Mouse (Mus musculus) forebrain, embryonic 10.5 days (tissue): ENCODE measurements around the gene Zmynd8. TPM values are rescaled to one million over a fixed set of nuclear protein-coding genes. Genes with fewer than 3 reads are reported as not detected.

Source experiments
- DNase-seq: peaks from one replicate; pipeline ENCODE4 v3.0.0-alpha.2; 2017; ENCODE audit warnings: low spot score; ENCODE audit errors: extremely low spot score
- H3K27ac ChIP-seq: fragments of 300-500 bp; sonication (generic); 2 replicates; pipeline ENCODE4 v1.5.1; 2016; ENCODE audit warnings: mild to moderate bottlenecking
- H3K27me3 ChIP-seq: fragments of 300-500 bp; sonication (generic); 2 replicates; pipeline ENCODE4 v1.6.1; 2016; ENCODE audit warnings: mild to moderate bottlenecking; ENCODE audit not compliant: poor library complexity, severe bottlenecking
- H3K36me3 ChIP-seq: fragments of 300-500 bp; sonication (generic); replicated peaks from 2 replicates; pipeline ENCODE4 v1.6.1; 2016; ENCODE audit warnings: mild to moderate bottlenecking, moderate library complexity
- H3K4me1 ChIP-seq: fragments of 300-500 bp; sonication (generic); 2 replicates; pipeline ENCODE4 v1.6.1; 2016
- H3K4me3 ChIP-seq: fragments of 300-500 bp; sonication (generic); 2 replicates; pipeline ENCODE4 v1.5.1; 2016; ENCODE audit warnings: mild to moderate bottlenecking, moderate library complexity
- H3K9me3 ChIP-seq: fragments of 300-500 bp; sonication (generic); 2 replicates; pipeline ENCODE4 v1.6.1; 2016; ENCODE audit warnings: mild to moderate bottlenecking, moderate library complexity
- WGBS: fragments of 180-500 bp; shearing (Covaris S2); methylation state at CpG from one replicate; pipeline ENCODE4 v1.1.7; 2016; 5-methylcytosine and 5-hydroxymethylcytosine counted together
- polyA plus RNA-seq: library from polyadenylated mRNA; unstranded; fragments of >200 nt; fragmentation: Nextera tagmentation; extraction: Ambion mirVana; gene quantifications from 2 replicates; pipeline ENCODE4 v1.2.1, GENCODE M21; 2016

Gene Zmynd8
- polyA plus RNA-seq, 1 experiment from 2014 or later: 60.2 TPM

- H3K9me3 ChIP-seq: no peaks in the 10 kb centered on the region
- no peak for DNase-seq
- H3K4me1 ChIP-seq: peaks cover 64% of the 10 kb centered on the region
- 92% methylated on average over 3 of the region's 3 CpGs for WGBS
- peak overlapping the region; percentile 65 for H3K27ac ChIP-seq
- H3K27me3 ChIP-seq: no peaks in the 10 kb centered on the region
- H3K36me3 ChIP-seq: no peaks in the 10 kb centered on the region
- no peak overlapping the region for H3K4me3 ChIP-seq
Observed at GRCm38 (mm10) chr2:165893232-165893631, 5.6 kb downstream of the Zmynd8 start.

- Histone ChIP-seq H3K36me3 (no peaks in the 10 kb centered on the region), H3K27me3 (no peaks in the 10 kb centered on the region), H3K27ac (no peak overlapping the region), H3K4me1 (peaks cover 69% of the 10 kb centered on the region), H3K9me3 (no peaks in the 10 kb centered on the region), H3K4me3 (no peak overlapping the region)
- no peak for DNase-seq
- WGBS: 77% methylated on average over 5 of the region's 5 CpGs
Observed at GRCm38 (mm10) chr2:165892626-165893025, 6.2 kb downstream of the Zmynd8 start.

DNA sequence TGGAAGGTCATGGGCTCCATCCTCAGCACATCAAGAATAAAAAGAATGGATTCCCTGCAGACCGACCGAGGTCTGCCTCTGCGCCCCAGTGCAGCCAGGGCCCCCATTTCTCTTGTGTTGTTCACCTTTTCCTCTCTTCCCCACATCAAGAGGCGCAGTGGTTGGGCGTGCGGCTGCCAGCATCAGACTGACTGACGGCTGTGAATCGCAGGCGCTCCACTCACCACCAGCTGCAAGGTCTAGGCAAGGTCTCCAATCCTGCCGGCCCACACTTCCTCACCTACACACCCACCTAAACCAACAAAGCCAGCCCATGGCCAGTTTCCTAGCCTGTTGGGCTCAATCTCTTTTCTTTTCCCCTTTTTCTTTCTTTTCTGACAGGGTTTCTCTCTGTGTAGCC, 8.4 kb downstream of the Zmynd8 start:
- Histone ChIP-seq H3K9me3 (no peaks in the 10 kb centered on the region), H3K4me1 (peaks cover 70% of the 10 kb centered on the region), H3K36me3 (no peaks in the 10 kb centered on the region), H3K4me3 (no peak overlapping the region), H3K27ac (peak overlapping the region; percentile 100), H3K27me3 (no peaks in the 10 kb centered on the region)
- DNase-seq: no peak
- WGBS: 91% methylated on average over 10 of the region's 10 CpGs

GRCm38 (mm10) chr2:165889874-165890273, 8.9 kb downstream of the Zmynd8 start:
- DNase-seq: no peak
- Histone ChIP-seq H3K9me3 (no peaks in the 10 kb centered on the region), H3K4me1 (peaks cover 70% of the 10 kb centered on the region), H3K27me3 (no peaks in the 10 kb centered on the region), H3K4me3 (no peak overlapping the region), H3K36me3 (no peaks in the 10 kb centered on the region), H3K27ac (peak overlapping the region; percentile 100)
- WGBS: 81% methylated on average over 10 of the region's 10 CpGs

DNA sequence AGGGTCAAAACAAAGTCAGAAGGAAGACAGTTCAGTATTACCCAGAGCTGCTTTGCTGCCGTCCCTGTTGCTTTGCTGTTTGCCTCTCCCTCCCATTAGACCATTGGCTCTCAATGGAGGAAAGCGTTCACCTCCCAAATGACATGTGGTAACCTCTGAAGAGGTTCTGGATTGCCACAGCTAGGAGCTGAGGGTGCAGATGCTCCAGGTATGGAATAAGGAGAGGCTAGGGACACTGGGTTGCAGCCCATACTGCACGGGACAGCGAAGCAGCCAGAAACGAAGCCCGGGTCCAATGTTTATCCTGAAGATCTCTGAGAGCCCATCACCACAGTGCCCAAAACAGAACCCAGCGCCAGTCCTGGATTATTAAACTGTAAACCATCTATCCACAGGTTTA, 9.6 kb downstream of the Zmynd8 start:
- H3K27me3 ChIP-seq: no peaks in the 10 kb centered on the region
- peaks cover 71% of the 10 kb centered on the region for H3K4me1 ChIP-seq
- no peaks in the 10 kb centered on the region for H3K9me3 ChIP-seq
- no peak for DNase-seq
- no peaks in the 10 kb centered on the region for H3K36me3 ChIP-seq
- H3K27ac ChIP-seq: peak overlapping the region; percentile 100
- no peak overlapping the region for H3K4me3 ChIP-seq
- 76% methylated on average over 7 of the region's 7 CpGs for WGBS

GRCm38 (mm10) chr2:165888813-165889221, 10.0 kb downstream of the Zmynd8 start:
- Histone ChIP-seq H3K4me1 (peaks cover 75% of the 10 kb centered on the region), H3K36me3 (no peaks in the 10 kb centered on the region), H3K27ac (peak overlapping the region; percentile 100), H3K4me3 (peak overlapping the region; percentile 27), H3K9me3 (no peaks in the 10 kb centered on the region), H3K27me3 (no peaks in the 10 kb centered on the region)
- WGBS: 28% methylated on average over 3 of the region's 3 CpGs
- DNase-seq: no peak

DNA sequence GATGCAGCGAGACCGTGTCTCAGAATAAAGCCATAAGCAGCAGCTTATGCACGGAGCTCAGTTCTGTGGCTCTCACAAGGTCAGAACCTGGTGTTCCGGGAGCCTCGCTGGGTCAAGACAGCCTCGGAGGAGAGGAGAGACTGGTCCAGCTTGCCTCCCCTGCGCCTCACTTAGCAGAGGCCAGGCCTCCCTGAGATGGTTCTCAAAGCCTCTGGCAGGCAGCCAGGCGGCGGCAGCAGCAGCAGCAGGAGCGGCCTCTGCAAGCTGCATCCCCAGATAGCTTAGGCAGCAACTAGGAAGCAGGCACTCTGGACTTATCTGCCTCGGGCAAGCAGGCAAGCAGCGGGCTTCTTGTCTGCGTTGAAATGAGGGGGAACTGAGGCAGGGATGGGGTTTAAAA, 10.4 kb downstream of the Zmynd8 start:
- H3K27ac ChIP-seq: peak overlapping the region; percentile 100
- H3K27me3 ChIP-seq: no peaks in the 10 kb centered on the region
- H3K4me3 ChIP-seq: peak overlapping the region; percentile 27
- no peaks in the 10 kb centered on the region for H3K36me3 ChIP-seq
- DNase-seq: peak; percentile 68
- no peaks in the 10 kb centered on the region for H3K9me3 ChIP-seq
- 24% methylated on average over 13 of the region's 13 CpGs for WGBS
- peaks cover 79% of the 10 kb centered on the region for H3K4me1 ChIP-seq

GRCm38 (mm10) chr2:165886857-165887628, 11.8 kb downstream of the Zmynd8 start:
- H3K4me3 ChIP-seq: peak overlapping the region; percentile 32
- peaks cover 89% of the 10 kb centered on the region for H3K4me1 ChIP-seq
- no peaks in the 10 kb centered on the region for H3K36me3 ChIP-seq
- no peaks in the 10 kb centered on the region for H3K9me3 ChIP-seq
- H3K27ac ChIP-seq: peak overlapping the region; percentile 100
- H3K27me3 ChIP-seq: no peaks in the 10 kb centered on the region
- 3% methylated on average over 24 of the region's 25 CpGs for WGBS
- DNase-seq: peak; percentile 66

GRCm38 (mm10) chr2:165886482-165886856, 12.3 kb downstream of the Zmynd8 start:
- H3K4me1 ChIP-seq: peaks cover 95% of the 10 kb centered on the region
- 3% methylated on average over 3 of the region's 3 CpGs for WGBS
- H3K27me3 ChIP-seq: no peaks in the 10 kb centered on the region
- peak overlapping the region; percentile 100 for H3K27ac ChIP-seq
- H3K9me3 ChIP-seq: no peaks in the 10 kb centered on the region
- DNase-seq: peak; percentile 54
- H3K4me3 ChIP-seq: peak overlapping the region; percentile 32
- H3K36me3 ChIP-seq: no peaks in the 10 kb centered on the region

DNA sequence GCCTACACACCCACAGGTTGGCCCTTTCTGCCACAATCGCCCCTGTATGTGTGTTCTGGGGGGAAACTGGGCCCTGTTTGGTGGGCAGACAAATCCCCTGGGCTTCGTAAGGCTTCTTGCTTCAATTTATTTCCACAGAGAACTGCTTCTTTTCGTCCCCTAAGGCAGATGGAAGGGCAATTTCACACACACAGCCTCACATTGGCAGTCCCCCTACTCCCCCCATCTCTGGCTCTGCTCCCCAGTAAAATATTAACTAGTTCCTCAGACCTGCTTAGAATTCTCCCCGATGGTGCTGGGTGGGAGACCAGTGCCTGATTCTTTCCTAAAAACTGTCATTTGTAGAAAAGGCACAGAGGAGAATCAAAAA, 12.9 kb downstream of the Zmynd8 start:
- no peak for DNase-seq
- WGBS: 16% methylated on average over 4 of the region's 4 CpGs
- H3K27ac ChIP-seq: peak overlapping the region; percentile 100
- peaks cover 100% of the 10 kb centered on the region for H3K4me1 ChIP-seq
- H3K36me3 ChIP-seq: no peaks in the 10 kb centered on the region
- H3K4me3 ChIP-seq: peak overlapping the region; percentile 52; the same call in 1 of the 2 replicates
- H3K9me3 ChIP-seq: no peaks in the 10 kb centered on the region
- H3K27me3 ChIP-seq: no peaks in the 10 kb centered on the region

DNA sequence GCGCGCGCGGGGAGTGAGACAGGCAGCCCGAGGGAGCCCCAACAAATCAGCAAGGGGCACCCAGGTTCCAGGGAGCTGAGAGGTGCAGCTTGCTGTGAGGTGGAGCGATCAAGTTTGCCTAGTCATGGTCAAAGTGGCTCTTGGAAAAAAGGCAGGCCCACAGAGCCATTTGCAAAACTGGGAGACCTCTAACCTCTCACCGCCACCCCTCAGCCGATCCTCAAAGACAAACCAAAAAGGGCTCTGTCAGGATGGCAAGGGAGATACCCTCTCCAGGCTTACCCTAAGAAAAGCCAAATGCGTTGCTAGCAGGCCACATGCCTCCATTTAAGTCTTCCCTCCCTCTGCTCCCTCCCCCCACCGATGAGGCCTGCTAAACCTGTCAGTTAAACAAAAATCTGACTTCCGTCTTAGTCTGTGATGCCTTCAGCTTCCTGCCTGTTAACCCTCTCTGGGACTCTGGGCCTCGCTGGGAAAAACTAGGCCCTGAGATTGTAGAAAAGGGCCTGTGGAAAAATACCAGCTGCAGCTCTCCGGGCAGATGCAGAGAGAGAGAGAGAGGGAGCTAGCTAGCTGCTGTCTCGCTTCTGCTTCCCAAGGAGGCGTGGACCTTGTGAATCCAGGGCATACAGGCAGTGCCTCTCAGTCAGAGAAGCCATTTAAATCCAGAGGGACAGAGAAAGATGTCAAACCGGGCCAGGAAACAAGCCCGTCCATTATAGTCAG, 13.4 kb downstream of the Zmynd8 start:
- Histone ChIP-seq H3K27ac (peak overlapping the region; percentile 100), H3K27me3 (no peaks in the 10 kb centered on the region), H3K36me3 (peaks cover 1% of the 10 kb centered on the region), H3K9me3 (no peaks in the 10 kb centered on the region), H3K4me1 (peaks cover 100% of the 10 kb centered on the region), H3K4me3 (peak overlapping the region; percentile 52)
- 4% methylated on average over 17 of the region's 17 CpGs for WGBS
- peak; percentile 65 for DNase-seq

DNA sequence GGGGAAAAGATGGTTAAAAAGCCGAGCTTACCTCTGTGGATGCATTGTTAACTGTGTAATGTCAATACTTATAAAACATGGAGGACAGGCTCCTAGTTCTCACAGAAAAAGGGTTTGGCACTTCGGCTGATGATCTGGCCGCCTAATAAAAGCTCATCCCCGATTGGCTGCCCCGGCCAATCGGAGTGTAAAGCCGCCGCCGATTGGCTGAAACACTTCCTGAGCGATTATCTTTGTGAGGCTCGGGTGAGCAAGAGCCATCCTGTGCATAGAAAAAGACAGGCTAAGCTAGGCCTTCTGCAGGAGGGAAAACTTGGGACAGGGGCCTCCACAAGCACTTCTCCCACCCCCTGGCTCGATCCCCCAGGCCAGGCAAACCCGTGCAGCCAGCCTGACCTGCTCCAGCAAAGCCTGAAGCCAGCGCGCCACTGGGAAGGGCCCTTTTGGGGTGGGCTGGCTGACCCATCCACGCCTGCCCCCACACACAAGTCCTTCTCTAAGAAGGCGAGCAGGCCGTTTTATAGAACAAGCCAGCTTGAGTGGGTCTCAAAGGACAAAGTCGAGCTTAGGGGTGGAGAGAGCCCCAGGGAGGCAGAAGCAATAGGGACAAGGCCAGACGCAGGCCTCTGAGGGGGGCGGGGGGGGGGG, 14.1 kb downstream of the Zmynd8 start:
- Histone ChIP-seq H3K27ac (peak overlapping the region; percentile 100), H3K4me1 (peaks cover 100% of the 10 kb centered on the region), H3K27me3 (no peaks in the 10 kb centered on the region), H3K36me3 (peaks cover 7% of the 10 kb centered on the region), H3K4me3 (peak overlapping the region; percentile 52), H3K9me3 (no peaks in the 10 kb centered on the region)
- 2% methylated on average over 21 of the region's 21 CpGs for WGBS
- peak; percentile 95 for DNase-seq
